Mouse (Mus musculus): ENCODE measurements around the gene Arhgef3. TPM values are rescaled to one million over a fixed set of nuclear protein-coding genes. Genes with fewer than 3 reads are reported as not detected.

The Arhgef3 gene
- polyA plus RNA-seq, 1 experiment from 2014 or later = 16.2 TPM

- Histone ChIP-seq H3K9me3 (replicated peaks) (no peaks in the 10 kb centered on the region), H3K9ac (no peak overlapping the region), H3K27me3 (no peaks in the 10 kb centered on the region), H3K4me2 (replicated peaks) (no peak overlapping the region), H3K27ac (replicated peaks) (no peak overlapping the region), H3K4me3 (replicated peaks) (no peak overlapping the region), H3K4me1 (peaks cover 33% of the 10 kb centered on the region), H3K36me3 (no peaks in the 10 kb centered on the region)
- no peak for ATAC-seq (ENCODE audit: insufficient number of reproducible peaks, low FRiP score, low TSS enrichment, low read depth)
- WGBS = 79% methylated on average over 2 of the region's 2 CpGs
These were observed 119.0 kb downstream of the Arhgef3 start for GRCm38 (mm10) chr14:27233656-27234055.

DNA sequence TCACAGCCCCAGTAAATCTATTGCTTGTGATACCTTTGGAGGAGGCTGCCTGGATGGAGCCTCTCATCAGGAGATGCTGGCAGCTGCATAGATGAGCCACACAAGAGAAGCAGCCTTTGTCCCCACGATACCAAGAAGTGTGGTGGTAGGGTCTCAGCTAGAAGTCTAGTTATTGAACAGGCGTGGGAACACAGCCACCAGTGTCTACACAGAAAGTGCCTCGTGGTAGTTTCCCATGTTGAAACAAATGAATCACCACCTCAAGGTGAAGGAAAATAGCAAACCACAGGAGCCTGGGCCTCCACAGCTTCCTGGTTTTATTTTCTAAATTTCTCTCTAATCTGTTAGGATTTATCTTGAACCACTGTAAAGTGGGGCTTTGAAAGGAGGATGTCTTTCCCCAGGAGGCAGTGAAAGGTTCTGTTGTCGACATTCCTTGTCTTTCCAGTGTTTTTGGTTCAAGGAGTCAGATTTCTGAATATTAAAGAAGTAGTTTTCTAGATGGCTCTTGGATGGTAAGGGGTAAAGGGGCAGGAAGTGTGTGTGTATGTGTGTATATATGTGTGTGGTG, 119.7 kb downstream of the Arhgef3 start:
- H3K27ac ChIP-seq (replicated peaks) = 0 out of 2 replicates have a peak overlapping the region, but pooled peaks have one; percentile 1
- no peak overlapping the region for H3K9ac ChIP-seq
- 63% methylated on average over 4 of the region's 4 CpGs for WGBS
- H3K4me2 ChIP-seq (replicated peaks) = no peak overlapping the region
- no peaks in the 10 kb centered on the region for H3K9me3 ChIP-seq (replicated peaks)
- H3K27me3 ChIP-seq = no peaks in the 10 kb centered on the region
- H3K4me1 ChIP-seq = peaks cover 33% of the 10 kb centered on the region
- no peak overlapping the region for H3K4me3 ChIP-seq (replicated peaks)
- ATAC-seq (ENCODE audit: insufficient number of reproducible peaks, low FRiP score, low TSS enrichment, low read depth) = no peak
- no peaks in the 10 kb centered on the region for H3K36me3 ChIP-seq

DNA sequence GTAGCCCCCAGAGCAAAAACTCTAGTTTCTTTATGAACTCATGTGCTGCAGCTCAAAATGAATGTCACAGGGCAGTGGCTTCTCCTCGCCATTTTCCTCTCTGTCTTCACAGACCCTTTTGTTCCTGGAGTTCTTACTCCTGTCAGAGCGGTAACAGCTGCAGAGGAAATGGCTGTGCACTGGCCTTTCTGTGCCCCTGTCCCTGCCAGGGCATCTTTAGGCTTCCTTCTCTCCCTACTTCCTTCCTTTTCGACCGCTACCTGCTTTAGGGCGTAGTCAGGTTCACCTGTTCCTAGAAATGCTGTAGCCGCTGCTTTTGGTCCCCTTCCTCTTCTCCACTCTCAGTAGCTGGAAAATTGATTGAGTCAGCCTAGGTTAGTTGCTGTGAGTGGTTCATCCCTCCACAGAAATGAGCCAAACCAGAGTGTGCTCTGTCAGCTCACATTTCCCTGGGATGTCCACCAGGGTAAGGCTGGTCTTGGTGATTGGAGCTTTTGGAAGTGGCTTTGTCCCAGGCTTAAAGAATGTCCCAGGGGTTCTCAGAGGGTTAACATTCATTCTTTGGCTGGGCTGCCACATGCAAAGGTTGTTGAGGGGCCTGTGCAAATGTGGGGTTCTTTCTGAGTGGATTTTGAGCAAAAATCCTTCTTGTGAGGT, 121.3 kb downstream of the Arhgef3 start:
- no peaks in the 10 kb centered on the region for H3K9me3 ChIP-seq (replicated peaks)

DNA sequence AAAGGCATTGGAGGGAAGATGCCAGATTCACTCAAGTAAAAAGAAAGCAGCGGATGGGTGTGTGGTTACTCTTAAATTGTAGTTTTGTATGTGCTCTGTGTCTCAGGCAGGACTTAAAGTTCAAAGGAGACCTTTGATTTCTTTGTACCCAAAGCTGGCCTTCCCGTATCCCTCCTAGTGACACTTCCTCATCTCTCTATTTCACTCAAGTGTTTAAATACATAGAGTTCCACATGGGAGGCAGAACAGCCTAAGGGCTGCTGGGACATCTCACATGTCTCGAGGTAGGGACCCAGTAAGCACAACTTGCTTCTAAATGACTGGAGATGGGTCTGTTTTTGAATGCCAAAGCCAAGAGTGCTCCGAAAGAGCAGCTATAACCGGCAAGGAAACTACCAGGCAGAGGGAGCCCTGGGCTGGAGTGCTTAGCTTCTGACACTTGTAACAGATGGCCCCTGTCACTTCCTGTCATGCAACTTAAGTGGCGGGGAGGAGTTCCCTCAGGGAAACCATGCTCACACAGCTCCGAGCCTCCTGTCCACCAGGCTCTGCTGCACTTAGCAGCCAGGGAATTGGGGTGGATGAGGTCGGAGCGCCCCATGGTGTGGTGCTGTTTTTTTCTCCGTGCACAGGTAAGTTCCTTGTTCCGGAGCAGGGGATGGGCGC, 123.0 kb downstream of the Arhgef3 start:
- H3K27me3 ChIP-seq = no peaks in the 10 kb centered on the region
- 28% methylated on average over 12 of the region's 12 CpGs for WGBS
- H3K4me3 ChIP-seq (replicated peaks) = 0 out of 2 replicates have a peak overlapping the region, but pooled peaks have one; percentile 7
- H3K9ac ChIP-seq = no peak overlapping the region
- H3K9me3 ChIP-seq (replicated peaks) = no peaks in the 10 kb centered on the region
- H3K27ac ChIP-seq (replicated peaks) = peak overlapping the region; percentile 22; the same call in 1 of the 2 replicates
- peak overlapping the region; percentile 29 for H3K4me2 ChIP-seq (replicated peaks)
- H3K36me3 ChIP-seq = no peaks in the 10 kb centered on the region
- H3K4me1 ChIP-seq = peaks cover 14% of the 10 kb centered on the region
- ATAC-seq (ENCODE audit: insufficient number of reproducible peaks, low FRiP score, low TSS enrichment, low read depth) = no peak

More for the DNA sequence above, 121.3 kb downstream of the Arhgef3 start:
- Histone ChIP-seq H3K4me2 (replicated peaks) (no peak overlapping the region), H3K27me3 (no peaks in the 10 kb centered on the region), H3K27ac (replicated peaks) (no peak overlapping the region), H3K4me1 (peaks cover 19% of the 10 kb centered on the region), H3K36me3 (no peaks in the 10 kb centered on the region), H3K9ac (no peak overlapping the region), H3K4me3 (replicated peaks) (no peak overlapping the region)
- 69% methylated on average over 6 of the region's 6 CpGs for WGBS
- no peak for ATAC-seq (ENCODE audit: insufficient number of reproducible peaks, low FRiP score, low TSS enrichment, low read depth)

DNA sequence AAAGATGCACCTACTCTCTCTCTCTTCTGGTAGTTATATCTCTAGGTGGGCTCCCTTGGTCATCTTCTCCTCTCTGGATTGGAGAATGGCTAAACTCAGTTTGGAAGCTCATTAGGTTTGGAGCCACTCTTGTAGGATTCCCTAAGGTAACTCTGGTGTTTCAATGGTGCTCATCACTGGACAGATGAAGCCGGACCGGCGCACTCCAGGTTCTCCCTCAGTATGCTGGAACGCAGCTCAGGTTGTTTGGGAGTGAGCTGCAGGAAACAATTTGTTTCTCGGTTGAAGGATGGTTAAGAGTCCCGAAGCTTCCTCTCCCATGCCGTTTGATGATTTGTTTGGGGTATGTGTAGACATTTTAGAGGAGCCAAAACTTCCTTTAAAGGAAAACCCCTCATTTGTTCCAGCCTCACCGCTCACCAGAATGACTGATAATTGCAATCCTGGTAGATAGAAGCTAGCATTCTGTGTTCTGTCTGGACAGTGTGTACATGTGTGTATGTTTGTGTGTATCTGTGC, 124.0 kb downstream of the Arhgef3 start:
- no peak for ATAC-seq (ENCODE audit: insufficient number of reproducible peaks, low FRiP score, low TSS enrichment, low read depth)
- WGBS = 72% methylated on average over 8 of the region's 8 CpGs

DNA sequence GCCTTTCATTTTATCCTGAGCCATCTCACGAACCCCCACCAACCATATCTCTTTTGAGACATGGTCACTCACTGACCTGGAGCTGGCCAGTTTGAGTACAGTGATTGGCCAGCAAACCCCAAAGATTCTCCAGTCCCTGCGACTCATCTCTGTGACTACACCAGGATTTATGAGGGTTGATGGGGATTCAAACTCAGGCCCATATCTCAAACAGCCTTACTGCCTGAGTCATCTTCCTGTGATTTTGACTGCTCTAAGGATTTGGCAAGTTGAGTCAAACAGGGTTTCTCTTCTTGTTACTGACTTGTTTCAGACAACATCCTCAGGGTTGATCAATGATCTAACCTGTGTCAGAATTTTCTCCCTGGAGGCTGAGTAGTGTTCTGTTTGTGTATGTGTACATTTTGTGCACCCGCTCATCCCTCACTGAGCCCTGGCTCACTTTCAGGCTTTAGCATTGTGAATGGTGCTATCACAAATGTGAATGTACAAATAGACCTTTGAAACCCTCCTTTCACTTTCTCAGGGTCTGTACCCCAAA, 124.9 kb downstream of the Arhgef3 start:
- H3K9ac ChIP-seq = no peak overlapping the region
- no peak overlapping the region for H3K4me3 ChIP-seq (replicated peaks)
- H3K9me3 ChIP-seq (replicated peaks) = no peaks in the 10 kb centered on the region
- WGBS = 81% methylated on average over 3 of the region's 3 CpGs
- H3K4me2 ChIP-seq (replicated peaks) = no peak overlapping the region
- H3K27ac ChIP-seq (replicated peaks) = no peak overlapping the region
- ATAC-seq (ENCODE audit: insufficient number of reproducible peaks, low FRiP score, low TSS enrichment, low read depth) = no peak
- H3K4me1 ChIP-seq = peaks cover 11% of the 10 kb centered on the region; the same call in 1 of the 2 replicates
- H3K36me3 ChIP-seq = no peaks in the 10 kb centered on the region
- H3K27me3 ChIP-seq = no peaks in the 10 kb centered on the region

More for the DNA sequence above, 124.0 kb downstream of the Arhgef3 start:
- Histone ChIP-seq H3K4me1 (peaks cover 11% of the 10 kb centered on the region; the same call in 1 of the 2 replicates), H3K27ac (replicated peaks) (no peak overlapping the region), H3K9me3 (replicated peaks) (no peaks in the 10 kb centered on the region), H3K4me2 (replicated peaks) (no peak overlapping the region), H3K36me3 (no peaks in the 10 kb centered on the region), H3K9ac (no peak overlapping the region), H3K27me3 (no peaks in the 10 kb centered on the region), H3K4me3 (replicated peaks) (no peak overlapping the region)

GRCm38 (mm10) chr14:27242253-27242652, 127.6 kb downstream of the Arhgef3 start:
- WGBS = 81% methylated on average over 8 of the region's 8 CpGs
- H3K9ac ChIP-seq = no peak overlapping the region
- no peak overlapping the region for H3K4me3 ChIP-seq (replicated peaks)
- H3K27me3 ChIP-seq = no peaks in the 10 kb centered on the region
- no peak overlapping the region for H3K27ac ChIP-seq (replicated peaks)
- ATAC-seq (ENCODE audit: insufficient number of reproducible peaks, low FRiP score, low TSS enrichment, low read depth) = no peak
- H3K9me3 ChIP-seq (replicated peaks) = no peaks in the 10 kb centered on the region
- peaks cover 10% of the 10 kb centered on the region; the same call in 1 of the 2 replicates for H3K4me1 ChIP-seq
- no peaks in the 10 kb centered on the region for H3K36me3 ChIP-seq
- no peak overlapping the region for H3K4me2 ChIP-seq (replicated peaks)

GRCm38 (mm10) chr14:27242769-27243168, 128.1 kb downstream of the Arhgef3 start:
- WGBS = 65% methylated on average over 2 of the region's 2 CpGs
- Histone ChIP-seq H3K27ac (replicated peaks) (no peak overlapping the region), H3K4me3 (replicated peaks) (no peak overlapping the region), H3K4me2 (replicated peaks) (no peak overlapping the region), H3K27me3 (no peaks in the 10 kb centered on the region), H3K36me3 (no peaks in the 10 kb centered on the region), H3K4me1 (peaks cover 5% of the 10 kb centered on the region; the same call in 1 of the 2 replicates), H3K9ac (no peak overlapping the region), H3K9me3 (replicated peaks) (no peaks in the 10 kb centered on the region)
- no peak for ATAC-seq (ENCODE audit: insufficient number of reproducible peaks, low FRiP score, low TSS enrichment, low read depth)

GRCm38 (mm10) chr14:27243585-27243984, 128.9 kb downstream of the Arhgef3 start:
- Histone ChIP-seq H3K4me1 (no peaks in the 10 kb centered on the region), H3K27me3 (no peaks in the 10 kb centered on the region), H3K36me3 (no peaks in the 10 kb centered on the region), H3K4me3 (replicated peaks) (no peak overlapping the region), H3K9ac (no peak overlapping the region), H3K4me2 (replicated peaks) (no peak overlapping the region), H3K27ac (replicated peaks) (no peak overlapping the region), H3K9me3 (replicated peaks) (no peaks in the 10 kb centered on the region)
- ATAC-seq (ENCODE audit: insufficient number of reproducible peaks, low FRiP score, low TSS enrichment, low read depth) = no peak
- 76% methylated on average over 5 of the region's 5 CpGs for WGBS

GRCm38 (mm10) chr14:27244898-27245297, 130.2 kb downstream of the Arhgef3 start:
- no peaks in the 10 kb centered on the region for H3K4me1 ChIP-seq
- WGBS = 54% methylated on average over 3 of the region's 3 CpGs

GRCm38 (mm10) chr14:27246424-27246823, 131.7 kb downstream of the Arhgef3 start:
- ATAC-seq (ENCODE audit: insufficient number of reproducible peaks, low FRiP score, low TSS enrichment, low read depth) = no peak
- Histone ChIP-seq H3K27ac (replicated peaks) (no peak overlapping the region), H3K4me1 (no peaks in the 10 kb centered on the region), H3K36me3 (no peaks in the 10 kb centered on the region), H3K9me3 (replicated peaks) (no peaks in the 10 kb centered on the region), H3K27me3 (no peaks in the 10 kb centered on the region), H3K4me2 (replicated peaks) (no peak overlapping the region), H3K9ac (no peak overlapping the region), H3K4me3 (replicated peaks) (no peak overlapping the region)
- WGBS = 84% methylated on average over 5 of the region's 5 CpGs

More at GRCm38 (mm10) chr14:27244898-27245297, 130.2 kb downstream of the Arhgef3 start:
- Histone ChIP-seq H3K9me3 (replicated peaks) (no peaks in the 10 kb centered on the region), H3K27ac (replicated peaks) (no peak overlapping the region), H3K4me2 (replicated peaks) (no peak overlapping the region), H3K27me3 (no peaks in the 10 kb centered on the region), H3K4me3 (replicated peaks) (no peak overlapping the region), H3K36me3 (no peaks in the 10 kb centered on the region), H3K9ac (no peak overlapping the region)
- no peak for ATAC-seq (ENCODE audit: insufficient number of reproducible peaks, low FRiP score, low TSS enrichment, low read depth)

Measured in embryonic facial prominence, embryonic 15.5 days (tissue).